Mouse (Mus musculus): ENCODE measurements around the gene Acbd7.

Gene Acbd7

GRCm38 (mm10) chr2:3387105-3387860 lies 51.3 kb downstream of the Acbd7 start:
- DNase-seq, result no peak
